Mouse (Mus musculus): ENCODE data around the gene Plgrkt.

Gene Plgrkt

GRCm38 (mm10) chr19:29379839-29380603, 12.8 kb upstream of the Plgrkt start:
- DNase-seq (ENCODE audit: low spot score in 2 of 2) = no peak

- no peak for DNase-seq (ENCODE audit: low spot score in 2 of 2)
Observed at GRCm38 (mm10) chr19:29376382-29376781, 9.2 kb upstream of the Plgrkt start.

- DNase-seq (ENCODE audit: low spot score in 2 of 2) = no peak
Observed at GRCm38 (mm10) chr19:29374947-29375346, 7.8 kb upstream of the Plgrkt start.

GRCm38 (mm10) chr19:29373438-29373837, 6.2 kb upstream of the Plgrkt start:
- no peak for DNase-seq (ENCODE audit: low spot score in 2 of 2)

- no peak for DNase-seq (ENCODE audit: low spot score in 2 of 2)
Observed at GRCm38 (mm10) chr19:29372621-29373020, 5.4 kb upstream of the Plgrkt start.

GRCm38 (mm10) chr19:29372138-29372537, 4.9 kb upstream of the Plgrkt start:
- no peak for DNase-seq (ENCODE audit: low spot score in 2 of 2)

GRCm38 (mm10) chr19:29371284-29372081, 4.3 kb upstream of the Plgrkt start:
- no peak for DNase-seq (ENCODE audit: low spot score in 2 of 2)

GRCm38 (mm10) chr19:29370545-29371283, 3.5 kb upstream of the Plgrkt start:
- no peak for DNase-seq (ENCODE audit: low spot score in 2 of 2)

GRCm38 (mm10) chr19:29370112-29370511, 2.9 kb upstream of the Plgrkt start:
- DNase-seq (ENCODE audit: low spot score in 2 of 2) = no peak

GRCm38 (mm10) chr19:29368671-29369309, 1.6 kb upstream of the Plgrkt start:
- DNase-seq (ENCODE audit: low spot score in 2 of 2) = no peak

- no peak for DNase-seq (ENCODE audit: low spot score in 2 of 2)
Observed at GRCm38 (mm10) chr19:29368041-29368440, 851 bp upstream of the Plgrkt start.

- DNase-seq (ENCODE audit: low spot score in 2 of 2) = no peak
Observed at GRCm38 (mm10) chr19:29366226-29366968, 793 bp downstream of the Plgrkt start.

- no peak for DNase-seq (ENCODE audit: low spot score in 2 of 2)
Observed at GRCm38 (mm10) chr19:29365105-29365504, 2.1 kb downstream of the Plgrkt start.

GRCm38 (mm10) chr19:29364076-29364475, 3.1 kb downstream of the Plgrkt start:
- no peak for DNase-seq (ENCODE audit: low spot score in 2 of 2)

GRCm38 (mm10) chr19:29363557-29363956, 3.6 kb downstream of the Plgrkt start:
- DNase-seq (ENCODE audit: low spot score in 2 of 2) = no peak

GRCm38 (mm10) chr19:29362173-29362930, 4.8 kb downstream of the Plgrkt start:
- DNase-seq (ENCODE audit: low spot score in 2 of 2) = no peak

- peak; percentile 91 to 94 for DNase-seq (ENCODE audit: low spot score in 2 of 2)
Observed at GRCm38 (mm10) chr19:29361468-29362130, 5.6 kb downstream of the Plgrkt start.

- no peak for DNase-seq (ENCODE audit: low spot score in 2 of 2)
Observed at GRCm38 (mm10) chr19:29360251-29360650, 6.9 kb downstream of the Plgrkt start.

- no peak for DNase-seq (ENCODE audit: low spot score in 2 of 2)
Observed at GRCm38 (mm10) chr19:29356281-29356680, 10.9 kb downstream of the Plgrkt start.
